Mouse (Mus musculus) spleen, adult 2 months (tissue): ENCODE measurements around the gene Zfp820. TPM values are rescaled to one million over a fixed set of nuclear protein-coding genes. Genes with fewer than 3 reads are reported as not detected.
"Not testable (repeated sequence)": the region's sequence is repeated elsewhere in the genome, so short reads cannot be mapped to it uniquely, and the experiment has no call there.

Experiments used
- DNase-seq, 2 experiments: peaks; one replicate each; pipeline versions ENCODE4 v3.0.0 to v3.0.0-alpha.2; 2012 to 2021; ENCODE audit warnings: low spot score in 2 of 2, low read depth in 1 of 2
- H3K27ac ChIP-seq: fragments of 200-500 bp; 2 replicates; pipeline ENCODE4 v1.5.1; 2012; ENCODE audit warnings: low read length, inconsistent platforms; ENCODE audit not compliant: insufficient read depth
- H3K27me3 ChIP-seq: fragments of 200-500 bp; 2 replicates; pipeline ENCODE4 v1.6.1; 2012; ENCODE audit warnings: mild to moderate bottlenecking, moderate library complexity, low read length, inconsistent platforms; ENCODE audit not compliant: control insufficient read depth, insufficient read depth
- H3K36me3 ChIP-seq: fragments of 200-500 bp; 2 replicates; pipeline ENCODE4 v1.6.1; 2012; ENCODE audit warnings: mild to moderate bottlenecking, low read length, inconsistent platforms; ENCODE audit not compliant: control insufficient read depth, insufficient read depth
- H3K4me1 ChIP-seq: fragments of 200-500 bp; 2 replicates; pipeline ENCODE4 v1.6.1; 2011; ENCODE audit warnings: inconsistent platforms; ENCODE audit not compliant: control insufficient read depth, insufficient read depth, insufficient read length
- H3K4me3 ChIP-seq: fragments of 200-500 bp; 2 replicates; pipeline ENCODE4 v1.5.1; 2011; ENCODE audit warnings: mild to moderate bottlenecking, inconsistent platforms; ENCODE audit not compliant: insufficient read depth, insufficient read length; ENCODE audit errors: extremely low read depth
- CTCF ChIP-seq: fragments of 200-500 bp; IDR thresholded peaks from 2 replicates; pipeline ENCODE4 v1.5.1; 2011; ENCODE audit warnings: mild to moderate bottlenecking, inconsistent platforms; ENCODE audit not compliant: insufficient read depth, insufficient read length, insufficient replicate concordance; ENCODE audit errors: extremely low read depth
- POLR2A ChIP-seq: fragments of 200-500 bp; IDR thresholded peaks from 2 replicates; pipeline ENCODE4 v1.6.1; 2011; ENCODE audit warnings: low read depth, low read length, inconsistent platforms
- WGBS: fragments of 180-500 bp; shearing (Covaris S2); methylation state at CpG from one replicate; pipeline ENCODE4 v1.1.7; 2018; 5-methylcytosine and 5-hydroxymethylcytosine counted together
- polyA plus RNA-seq: library from polyadenylated mRNA; depleted of rRNA; stranded (reverse); fragments of >200 nt; gene quantifications from 2 replicates; pipeline ENCODE4 v1.2.3, GENCODE M21; 2012; rRNA removed

Gene Zfp820
- polyA plus RNA-seq, result 0.02 TPM in 1 of 2 replicates, not detected in the other

DNA sequence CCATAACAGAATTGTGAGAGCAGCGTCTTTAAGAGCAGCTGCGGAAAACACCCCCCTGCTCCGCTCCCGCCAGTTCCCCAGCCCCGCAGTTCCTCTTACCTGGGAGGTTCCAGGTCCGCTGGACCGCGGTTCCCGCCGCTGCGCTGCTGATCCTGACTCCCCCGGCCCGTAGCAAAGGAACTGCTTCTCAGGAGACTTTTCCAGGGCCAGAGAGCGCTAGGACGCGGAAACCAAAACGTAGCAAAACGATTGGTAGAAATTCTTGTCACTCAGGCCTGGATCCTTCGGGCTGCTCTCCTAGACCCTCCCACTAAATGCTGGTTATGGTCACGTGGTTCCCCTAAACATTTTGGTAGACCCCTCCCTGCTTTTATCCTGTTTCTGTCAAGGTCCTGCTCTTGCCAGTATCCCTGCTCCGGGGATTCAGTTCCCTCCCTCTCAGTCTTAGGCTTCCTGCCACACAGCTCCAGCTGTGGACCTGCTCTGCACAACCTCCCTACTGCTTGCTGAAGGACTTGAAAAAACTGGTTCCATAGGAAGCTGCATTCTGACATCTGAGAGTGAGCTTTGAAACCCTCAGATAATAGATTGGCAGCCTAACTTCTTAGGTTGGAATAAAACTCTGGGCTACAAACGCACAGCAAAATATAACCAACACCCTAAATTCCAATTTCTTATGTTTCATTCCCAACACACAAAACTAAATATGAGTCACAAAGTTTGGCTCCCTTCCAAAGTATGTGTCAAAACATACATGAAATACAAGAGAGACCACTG lies at the start of gene Zfp820:
TSS of gene Zfp820 (minus strand) at position 228 of the 777 bp plus-strand sequence.
- no peaks in the 10 kb centered on the region for H3K27me3 ChIP-seq
- H3K27ac ChIP-seq, result no peak within 1 kb of the TSS
- TF ChIP-seq CTCF, result no peak
- TF ChIP-seq POLR2A, result no peak
- no peaks in the 10 kb centered on the region for H3K36me3 ChIP-seq
- no peaks in the 10 kb centered on the region for H3K4me1 ChIP-seq
- DNase-seq, result no peak
- 5% methylated on average over 22 of the region's 22 CpGs for WGBS
- H3K4me3 ChIP-seq, result peak within 1 kb of the TSS; percentile 49

DNA sequence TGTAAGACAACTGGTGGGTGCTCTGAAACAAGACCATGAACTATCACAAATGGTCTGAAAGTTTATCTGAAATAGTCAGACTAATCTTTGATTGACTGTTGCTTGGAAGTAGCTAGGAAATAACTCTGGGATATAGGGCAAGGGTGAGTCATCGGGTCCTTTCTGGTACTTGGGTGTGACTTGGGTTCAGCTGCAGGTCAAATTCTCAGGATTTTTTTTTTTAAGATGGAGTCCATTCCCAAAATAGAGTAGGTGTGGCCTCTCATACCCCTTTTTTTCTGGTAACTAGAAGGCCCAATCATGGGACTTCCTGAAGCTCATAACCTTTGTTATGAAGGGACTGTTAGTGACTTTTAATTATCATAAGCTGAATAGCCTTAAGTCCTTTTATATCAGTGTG lies 25.7 kb upstream of the Zfp820 start:
- H3K4me1 ChIP-seq, result no peaks in the 10 kb centered on the region
- H3K4me3 ChIP-seq, result no peak overlapping the region
- 88% methylated on average over 1 of the region's 1 CpGs for WGBS
- H3K36me3 ChIP-seq, result no peaks in the 10 kb centered on the region
- H3K27ac ChIP-seq, result no peak overlapping the region
- DNase-seq, result no peak
- no peak for TF ChIP-seq POLR2A
- TF ChIP-seq CTCF, result no peak
- no peaks in the 10 kb centered on the region for H3K27me3 ChIP-seq

DNA sequence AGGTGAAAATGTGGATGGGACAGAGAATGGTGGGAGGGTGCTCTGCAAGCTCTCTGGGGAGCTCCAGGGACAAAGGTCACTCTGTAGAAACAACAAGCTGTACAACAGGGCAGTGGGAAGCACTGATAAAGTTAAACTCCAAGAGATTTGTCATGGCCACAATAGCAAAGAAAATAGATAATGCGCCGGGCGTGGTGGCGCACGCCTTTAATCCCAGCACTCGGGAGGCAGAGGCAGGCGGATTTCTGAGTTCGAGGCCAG lies 680 bp upstream of the Zfp820 start:
- not testable (repeated sequence) for H3K27ac ChIP-seq, DNase-seq, H3K36me3 ChIP-seq, H3K27me3 ChIP-seq, H3K4me3 ChIP-seq, H3K4me1 ChIP-seq
- WGBS, result 78% methylated on average over 8 of the region's 8 CpGs

DNA sequence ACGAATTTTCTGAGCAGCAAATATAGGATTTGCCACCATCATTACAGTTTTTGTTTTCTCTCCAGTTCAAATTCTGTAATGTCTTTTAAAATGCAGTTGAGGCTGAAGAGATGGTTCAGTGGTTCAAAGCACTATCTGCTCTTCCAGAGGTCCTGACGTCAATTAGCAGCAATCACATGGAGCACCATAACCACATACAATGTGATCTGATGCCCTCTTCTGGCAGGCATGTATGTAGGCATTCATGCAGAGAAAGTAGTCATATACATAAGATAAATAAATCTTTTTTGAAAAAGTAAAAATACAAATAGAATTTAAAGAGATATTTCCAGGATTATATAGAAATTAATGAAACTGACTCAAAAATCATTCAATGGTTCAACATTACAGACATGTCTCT lies 7.1 kb downstream of the Zfp820 start:
- H3K36me3 ChIP-seq, result no peaks in the 10 kb centered on the region
- WGBS, result 65% methylated on average over 2 of the region's 2 CpGs
- H3K27ac ChIP-seq, result no peak overlapping the region
- DNase-seq, result no peak
- no peaks in the 10 kb centered on the region for H3K4me1 ChIP-seq
- TF ChIP-seq POLR2A (no peak), CTCF (no peak)
- H3K4me3 ChIP-seq, result no peak overlapping the region
- H3K27me3 ChIP-seq, result no peaks in the 10 kb centered on the region

DNA sequence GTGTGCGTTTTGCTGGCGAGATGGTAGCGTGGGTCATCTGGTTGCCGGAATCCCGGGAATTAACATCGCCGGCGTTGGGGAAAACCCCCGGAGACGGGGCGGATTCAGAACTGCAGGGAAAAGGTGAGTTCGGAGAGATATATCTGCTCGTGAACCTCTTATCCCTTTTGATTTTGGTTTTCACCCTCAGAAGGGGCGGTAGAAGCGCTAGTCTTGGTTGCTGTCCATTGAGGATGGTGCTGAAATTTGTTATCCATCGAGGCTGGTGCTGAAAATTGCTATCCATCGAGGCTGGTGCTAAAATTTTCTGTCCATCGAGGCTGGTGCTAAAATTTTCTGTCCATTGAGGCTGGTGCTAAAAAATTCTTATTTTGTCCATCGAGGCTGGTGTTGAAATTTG lies 44.2 kb downstream of the Zfp820 start:
- H3K4me1 ChIP-seq, DNase-seq, H3K27me3 ChIP-seq, H3K27ac ChIP-seq, H3K36me3 ChIP-seq, H3K4me3 ChIP-seq: not testable (repeated sequence)
- 48% methylated on average over 19 of the region's 19 CpGs for WGBS

DNA sequence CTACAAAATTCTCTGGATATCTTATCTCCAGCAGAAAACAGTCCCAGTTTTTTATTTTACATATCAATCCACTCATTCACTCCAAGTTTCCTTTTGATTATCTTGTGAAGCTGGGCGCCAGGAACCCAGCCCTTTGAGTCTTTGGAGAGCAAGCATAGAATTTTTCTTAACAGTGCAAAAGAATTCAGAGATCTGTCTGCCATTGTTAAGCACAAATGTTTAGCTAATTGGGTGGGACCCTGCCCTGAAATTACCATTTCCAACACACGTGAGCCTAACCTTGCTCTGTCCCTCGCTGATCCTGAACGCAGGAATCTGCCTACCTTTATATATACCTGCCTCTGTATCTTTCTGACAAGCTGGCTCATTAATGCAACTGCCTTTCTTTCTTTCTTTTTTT lies 53.3 kb downstream of the Zfp820 start:
- Histone ChIP-seq H3K27ac (no peak overlapping the region), H3K4me3 (no peak overlapping the region), H3K4me1 (no peaks in the 10 kb centered on the region), H3K36me3 (no peaks in the 10 kb centered on the region), H3K27me3 (no peaks in the 10 kb centered on the region)
- 80% methylated on average over 4 of the region's 4 CpGs for WGBS
- no peak for TF ChIP-seq POLR2A
- TF ChIP-seq CTCF, result no peak
- DNase-seq, result no peak

DNA sequence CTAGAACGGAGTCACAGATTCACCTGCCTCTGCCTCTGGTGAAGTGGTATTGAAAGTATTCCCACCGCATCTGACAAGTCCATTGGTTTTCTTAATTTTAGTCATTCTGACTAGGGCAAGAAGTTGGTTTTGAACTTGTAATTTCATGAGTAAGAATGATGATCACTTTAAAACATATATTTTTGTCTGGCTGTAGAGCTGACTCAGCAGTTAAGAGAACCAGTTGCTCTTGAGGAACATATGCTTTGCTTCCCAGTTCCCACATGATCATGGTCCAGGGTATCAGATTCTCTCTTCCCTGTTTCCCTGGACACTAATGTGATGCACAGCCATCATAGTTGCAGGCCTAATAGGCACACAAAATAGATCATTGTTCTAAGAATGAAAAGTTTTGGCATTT lies 75.2 kb downstream of the Zfp820 start:
- WGBS, result 87% methylated on average over 2 of the region's 2 CpGs
- Histone ChIP-seq H3K27me3 (no peaks in the 10 kb centered on the region), H3K27ac (no peak overlapping the region), H3K4me1 (no peaks in the 10 kb centered on the region), H3K4me3 (no peak overlapping the region), H3K36me3 (no peaks in the 10 kb centered on the region)
- TF ChIP-seq POLR2A, result no peak
- TF ChIP-seq CTCF, result no peak
- DNase-seq, result no peak

Other genes with a start within 250 kb of the Zfp820 start
- gene Zfp983, start 195.1 kb downstream of the Zfp820 start, polyA plus RNA-seq, result 0.34 and 0.55 TPM in 2 replicates
- not detected in 2 replicates for gene Gm10226, start 153.9 kb downstream of the Zfp820 start, polyA plus RNA-seq
- gene Zfp760, start 138.0 kb downstream of the Zfp820 start, polyA plus RNA-seq, result 0.42 and 0.47 TPM in 2 replicates
- 0.29 and 0.56 TPM in 2 replicates for gene Zfp229, start 115.0 kb downstream of the Zfp820 start, polyA plus RNA-seq
- gene Zfp995, start 64.2 kb upstream of the Zfp820 start, polyA plus RNA-seq, result 0.35 and 0.42 TPM in 2 replicates
- gene Zfp942, start 116.7 kb upstream of the Zfp820 start, polyA plus RNA-seq, result 1.1 and 1.3 TPM in 2 replicates
- gene Zfp943, start 116.8 kb upstream of the Zfp820 start, polyA plus RNA-seq, result 4.0 and 5.9 TPM in 2 replicates